Mouse (Mus musculus) kidney, postnatal 0 days (tissue): ENCODE data around the gene Glud1. TPM values are rescaled to one million over a fixed set of nuclear protein-coding genes. Genes with fewer than 3 reads are reported as not detected.

Experiments used
- ATAC-seq: fragments of 200-750 bp; cut with Nextera tagmentation; replicated peaks from 2 replicates; pipeline ENCODE4 v1.8.0; 2017; ENCODE audit warnings: low read depth, moderate number of reproducible peaks, moderate TSS enrichment, moderate library complexity; ENCODE audit not compliant: low FRiP score
- DNase-seq: peaks from one replicate; pipeline ENCODE4 v3.0.0-alpha.2; 2016; ENCODE audit warnings: low spot score
- H3K27ac ChIP-seq: fragments of 300-500 bp; sonication (generic); 2 replicates; pipeline ENCODE4 v1.5.1; 2014; ENCODE audit warnings: mild to moderate bottlenecking
- H3K27me3 ChIP-seq: fragments of 300-500 bp; sonication (generic); 2 replicates; pipeline ENCODE4 v1.6.1; 2014; ENCODE audit warnings: low read length, mixed read lengths; ENCODE audit not compliant: insufficient read depth
- H3K36me3 ChIP-seq: fragments of 300-500 bp; sonication (generic); 2 replicates; pipeline ENCODE4 v1.6.1; 2014; ENCODE audit warnings: low read length, mixed read lengths; ENCODE audit not compliant: insufficient read depth
- H3K4me1 ChIP-seq: fragments of 300-500 bp; sonication (generic); replicated peaks from 2 replicates; pipeline ENCODE4 v1.6.1; 2014; ENCODE audit warnings: antibody characterized with exemption, low read length, mixed read lengths; ENCODE audit not compliant: insufficient read depth
- H3K4me2 ChIP-seq: fragments of 300-500 bp; sonication (generic); 2 replicates; pipeline ENCODE4 v1.6.1; 2014; ENCODE audit warnings: mild to moderate bottlenecking, low read length, moderate library complexity, mixed read lengths
- H3K4me3 ChIP-seq: fragments of 300-500 bp; sonication (generic); replicated peaks from 2 replicates; pipeline ENCODE4 v1.5.1; 2014; ENCODE audit warnings: low read depth, low read length
- H3K9ac ChIP-seq: fragments of 300-500 bp; sonication (generic); 2 replicates; pipeline ENCODE4 v1.6.1; 2014; ENCODE audit warnings: low read depth, low read length
- H3K9me3 ChIP-seq: fragments of 300-500 bp; sonication (generic); replicated peaks from 2 replicates; pipeline ENCODE4 v1.6.1; 2016; ENCODE audit warnings: low read length, inconsistent platforms, mixed read lengths
- CTCF ChIP-seq: IDR thresholded peaks from 2 replicates; pipeline ENCODE4 v1.5.1; 2016; ENCODE audit warnings: antibody characterized with exemption, low read depth, mild to moderate bottlenecking, moderate library complexity
- WGBS: fragments of 180-500 bp; shearing (Covaris S2); extraction: QIAGEN DNeasy Blood & Tissue Kit; methylation state at CpG from one replicate; pipeline ENCODE4 v1.1.7; 2014; 5-methylcytosine and 5-hydroxymethylcytosine counted together
- polyA plus RNA-seq: library from polyadenylated mRNA; unstranded; fragments of >200 nt; fragmentation: Nextera tagmentation; extraction: Ambion mirVana; gene quantifications from 2 replicates; pipeline ENCODE4 v1.2.1, GENCODE M21; 2015

The Glud1 gene
- polyA plus RNA-seq, 1 experiment from 2014 or later = 160 TPM

GRCm38 (mm10) chr14:34314796-34315195 is 4.3 kb downstream of the Glud1 start:
- ATAC-seq (no peak), DNase-seq (no peak)
- no peak overlapping the region for H3K4me3 ChIP-seq
- no peak overlapping the region for H3K9ac ChIP-seq
- WGBS = 63% methylated on average over 3 of the region's 3 CpGs
- H3K27ac ChIP-seq = no peak overlapping the region
- H3K4me2 ChIP-seq = 0 out of 2 replicates have a peak overlapping the region, but pooled peaks have one; percentile 8
- no peak for TF ChIP-seq CTCF
- H3K4me1 ChIP-seq = 0 out of 2 replicates have a peak, but pooled peaks cover 4% of the 10 kb centered on the region
- no peaks in the 10 kb centered on the region for H3K9me3 ChIP-seq
- no peaks in the 10 kb centered on the region for H3K27me3 ChIP-seq
- no peaks in the 10 kb centered on the region for H3K36me3 ChIP-seq

GRCm38 (mm10) chr14:34316346-34316745 is 5.8 kb downstream of the Glud1 start:
- DNase-seq = no peak
- no peaks in the 10 kb centered on the region for H3K9me3 ChIP-seq
- ATAC-seq = no peak
- H3K36me3 ChIP-seq = no peaks in the 10 kb centered on the region
- no peaks in the 10 kb centered on the region for H3K27me3 ChIP-seq
- H3K4me3 ChIP-seq = no peak overlapping the region
- H3K4me2 ChIP-seq = no peak overlapping the region
- no peak overlapping the region for H3K27ac ChIP-seq
- H3K4me1 ChIP-seq = 0 out of 2 replicates have a peak, but pooled peaks cover 4% of the 10 kb centered on the region
- H3K9ac ChIP-seq = no peak overlapping the region
- 89% methylated on average over 2 of the region's 2 CpGs for WGBS
- no peak for TF ChIP-seq CTCF

DNA sequence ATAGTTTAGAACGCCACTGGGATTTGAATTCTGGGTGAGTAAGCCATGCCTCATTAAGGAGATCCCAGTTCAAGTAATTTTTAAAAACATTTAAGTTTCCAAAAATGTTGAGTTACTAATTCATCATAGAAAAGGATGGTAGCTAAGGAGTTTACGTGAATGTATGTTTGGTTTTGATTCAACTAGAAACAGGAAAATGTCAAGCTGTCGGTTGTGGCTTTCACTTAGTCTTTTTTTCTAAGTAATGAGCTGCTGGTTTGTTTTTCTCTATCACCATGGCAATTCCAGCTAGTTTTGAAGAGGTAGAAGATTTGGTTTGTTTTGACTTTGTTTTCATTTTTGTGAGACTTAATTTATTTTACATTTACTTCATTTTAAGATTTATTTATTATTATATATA is 6.9 kb downstream of the Glud1 start:
- TF ChIP-seq CTCF = no peak
- no peak overlapping the region for H3K4me3 ChIP-seq
- no peaks in the 10 kb centered on the region for H3K9me3 ChIP-seq
- ATAC-seq = no peak
- H3K27ac ChIP-seq = no peak overlapping the region
- no peaks in the 10 kb centered on the region for H3K27me3 ChIP-seq
- DNase-seq = no peak
- H3K36me3 ChIP-seq = no peaks in the 10 kb centered on the region
- H3K4me1 ChIP-seq = 0 out of 2 replicates have a peak, but pooled peaks cover 4% of the 10 kb centered on the region
- no peak overlapping the region for H3K9ac ChIP-seq
- no peak overlapping the region for H3K4me2 ChIP-seq
- 81% methylated on average over 3 of the region's 3 CpGs for WGBS

GRCm38 (mm10) chr14:34318113-34318512 is 7.6 kb downstream of the Glud1 start:
- Histone ChIP-seq H3K27ac (no peak overlapping the region), H3K4me1 (0 out of 2 replicates have a peak, but pooled peaks cover 4% of the 10 kb centered on the region), H3K27me3 (no peaks in the 10 kb centered on the region), H3K36me3 (no peaks in the 10 kb centered on the region), H3K9me3 (no peaks in the 10 kb centered on the region), H3K4me2 (no peak overlapping the region), H3K9ac (no peak overlapping the region), H3K4me3 (no peak overlapping the region)
- no peak for TF ChIP-seq CTCF
- ATAC-seq = no peak
- no peak for DNase-seq

DNA sequence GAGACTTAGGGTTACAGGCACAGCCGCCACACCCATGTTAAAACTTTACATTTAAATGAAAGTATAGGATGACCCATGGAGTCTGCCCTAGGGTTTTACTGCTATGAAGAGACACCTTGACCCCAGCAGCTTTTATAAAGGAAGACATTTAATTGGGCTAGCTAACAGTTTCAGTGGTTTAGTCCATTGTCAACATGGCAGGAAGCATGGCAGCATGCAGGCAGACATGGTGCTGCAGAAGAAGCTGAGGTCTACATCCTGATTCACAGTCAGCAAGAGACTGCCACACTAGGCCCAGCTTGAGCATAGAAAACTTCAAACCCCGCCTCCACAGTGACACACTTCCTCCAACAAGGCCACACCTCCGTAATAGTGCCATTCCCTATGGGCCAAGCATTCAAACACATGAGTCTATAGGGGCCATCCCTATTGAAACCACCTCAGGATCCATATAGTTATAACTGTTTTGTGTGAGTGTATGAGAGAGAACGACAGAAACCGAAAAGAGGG is 13.1 kb downstream of the Glud1 start:
- DNase-seq (no peak), ATAC-seq (no peak)
- no peak overlapping the region for H3K9ac ChIP-seq
- TF ChIP-seq CTCF = no peak
- H3K4me1 ChIP-seq = no peaks in the 10 kb centered on the region
- no peaks in the 10 kb centered on the region for H3K9me3 ChIP-seq
- H3K36me3 ChIP-seq = peaks cover 17% of the 10 kb centered on the region; the same call in 1 of the 2 replicates
- 95% methylated on average over 5 of the region's 5 CpGs for WGBS
- H3K4me3 ChIP-seq = no peak overlapping the region
- no peaks in the 10 kb centered on the region for H3K27me3 ChIP-seq
- no peak overlapping the region for H3K27ac ChIP-seq
- no peak overlapping the region for H3K4me2 ChIP-seq

DNA sequence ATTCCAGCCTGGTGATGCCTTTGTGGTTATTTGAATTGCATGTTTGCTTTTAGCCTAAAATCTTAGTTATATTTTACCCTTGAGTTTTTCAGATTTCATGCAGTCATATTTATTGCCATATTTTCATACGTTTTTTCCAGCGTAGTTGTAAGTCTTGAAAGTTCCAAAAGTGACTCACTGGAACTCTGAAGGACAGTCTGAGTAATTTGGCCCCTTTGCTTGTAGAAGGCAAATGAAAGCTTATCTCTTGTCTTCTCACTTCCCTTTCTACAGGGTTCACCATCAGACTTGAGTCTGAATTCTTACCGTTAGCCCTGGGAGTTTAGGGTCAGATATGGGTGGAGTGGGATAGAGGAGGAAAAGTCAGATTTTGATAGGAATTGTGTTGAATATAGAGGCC is 16.1 kb downstream of the Glud1 start:
- Histone ChIP-seq H3K4me3 (no peak overlapping the region), H3K9me3 (no peaks in the 10 kb centered on the region), H3K4me2 (no peak overlapping the region), H3K4me1 (no peaks in the 10 kb centered on the region), H3K36me3 (peaks cover 35% of the 10 kb centered on the region), H3K27me3 (no peaks in the 10 kb centered on the region), H3K27ac (no peak overlapping the region), H3K9ac (no peak overlapping the region)
- no peak for ATAC-seq
- WGBS = 93% methylated on average over 3 of the region's 3 CpGs
- no peak for DNase-seq
- no peak for TF ChIP-seq CTCF

DNA sequence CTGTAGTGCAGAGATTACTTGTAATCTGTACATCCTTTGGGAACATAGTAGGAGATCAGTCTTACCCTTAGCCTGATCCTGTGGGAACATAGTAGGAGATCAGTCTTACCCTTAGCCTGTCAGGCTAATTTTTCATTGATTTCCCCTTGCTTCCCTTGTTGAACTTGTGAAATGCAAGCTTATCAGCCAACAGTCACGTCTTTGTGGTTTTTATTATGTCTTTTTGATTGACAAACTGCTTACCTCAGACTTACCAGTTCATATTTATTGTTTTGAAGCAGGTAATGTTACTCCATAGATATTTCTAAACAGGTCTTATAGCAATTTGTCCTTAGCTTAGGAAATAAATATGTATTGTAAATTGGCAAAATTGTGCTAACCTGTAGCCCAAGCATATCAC is 17.1 kb downstream of the Glud1 start:
- Histone ChIP-seq H3K27ac (no peak overlapping the region), H3K9me3 (no peaks in the 10 kb centered on the region), H3K27me3 (no peaks in the 10 kb centered on the region), H3K36me3 (peaks cover 40% of the 10 kb centered on the region), H3K4me2 (no peak overlapping the region), H3K4me1 (no peaks in the 10 kb centered on the region), H3K4me3 (no peak overlapping the region), H3K9ac (no peak overlapping the region)
- 71% methylated on average over 1 of the region's 1 CpGs for WGBS
- no peak for TF ChIP-seq CTCF
- ATAC-seq (no peak), DNase-seq (no peak)
